Mouse (Mus musculus) layer of hippocampus, postnatal 25 days (tissue): ENCODE measurements around the gene Zdhhc14. TPM values are rescaled to one million over a fixed set of nuclear protein-coding genes. Genes with fewer than 3 reads are reported as not detected.

Experiments used
- DNase-seq, 2 experiments: peaks; one replicate each; pipeline ENCODE4 v3.0.0; 2022; ENCODE audit warnings: mixed read lengths in 2 of 2, low spot score in 1 of 2; ENCODE audit errors: extremely low spot score in 1 of 2
- total RNA-seq, 2 experiments: library from RNA; stranded (reverse); gene quantifications; 2 replicates each; pipeline ENCODE4 v1.2.3; 2021

Gene Zdhhc14
- total RNA-seq, 2 experiments from 2014 or later, result 47.2 to 49.3 TPM

GRCm38 (mm10) chr17:5503981-5504760, 11.8 kb downstream of the Zdhhc14 start:
- DNase-seq, result no peak

- no peak for DNase-seq
Observed at GRCm38 (mm10) chr17:5504969-5505368, 12.6 kb downstream of the Zdhhc14 start.

DNA sequence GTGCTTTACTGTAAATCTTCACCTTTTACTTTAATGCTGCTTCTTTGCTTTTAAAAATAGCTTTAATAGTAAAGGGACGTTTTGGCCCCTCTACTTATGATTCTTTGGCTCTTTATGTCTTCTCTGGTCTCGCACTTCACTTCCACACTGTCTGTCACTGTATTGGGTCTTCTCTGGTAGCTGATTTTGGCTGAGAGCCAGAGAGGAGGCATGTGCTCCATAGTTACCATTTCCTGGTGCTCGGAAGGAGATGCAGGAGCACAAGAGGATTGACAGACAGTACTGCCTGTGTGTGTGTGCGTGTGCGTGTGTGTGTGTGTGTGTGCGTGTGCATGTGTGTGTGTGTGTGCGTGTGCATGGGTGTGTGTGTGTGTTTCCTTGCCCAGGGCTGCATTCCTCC, 14.2 kb downstream of the Zdhhc14 start:
- DNase-seq, result no peak

DNA sequence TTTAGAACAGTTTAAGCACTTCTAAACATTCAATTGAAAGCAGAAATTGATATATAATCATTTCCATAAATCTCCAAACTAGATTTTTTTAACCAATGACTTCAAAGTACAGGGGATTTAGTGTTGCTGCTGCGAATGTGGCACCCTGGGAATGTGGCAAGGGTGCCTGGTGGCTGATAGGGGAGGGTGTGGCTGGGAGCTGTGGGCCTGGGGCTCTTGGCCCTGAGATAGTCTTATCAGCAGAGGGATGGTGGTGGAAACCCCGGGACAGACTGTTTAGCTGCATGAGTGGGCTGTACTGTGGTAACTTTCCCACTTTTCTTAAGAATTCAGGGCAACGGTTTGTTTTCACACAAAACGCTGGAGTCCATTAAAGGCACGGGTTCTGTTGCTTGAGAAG, 14.6 kb downstream of the Zdhhc14 start:
- DNase-seq, result no peak

- no peak for DNase-seq
Observed at GRCm38 (mm10) chr17:5508030-5508429, 15.7 kb downstream of the Zdhhc14 start.

DNA sequence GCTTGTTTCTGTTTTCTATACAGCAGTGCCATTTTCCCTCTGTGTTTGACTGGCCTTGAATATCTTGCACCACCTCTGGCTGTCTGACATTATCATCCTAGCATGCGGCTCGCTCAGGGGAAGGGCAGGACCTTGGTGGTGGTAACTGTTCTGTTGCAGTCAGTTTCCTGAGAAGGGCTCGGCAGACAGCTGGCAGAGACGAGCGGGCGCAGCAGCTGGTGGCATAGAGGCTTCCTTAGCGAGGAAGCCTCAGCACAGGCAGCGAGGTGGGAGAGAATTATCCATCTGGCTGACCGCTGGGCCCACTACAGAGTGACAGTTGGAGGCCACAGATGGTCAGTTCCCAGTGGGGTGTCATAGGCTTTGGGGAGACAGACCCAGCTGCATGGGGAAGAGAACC, 18.2 kb downstream of the Zdhhc14 start:
- no peak for DNase-seq

DNA sequence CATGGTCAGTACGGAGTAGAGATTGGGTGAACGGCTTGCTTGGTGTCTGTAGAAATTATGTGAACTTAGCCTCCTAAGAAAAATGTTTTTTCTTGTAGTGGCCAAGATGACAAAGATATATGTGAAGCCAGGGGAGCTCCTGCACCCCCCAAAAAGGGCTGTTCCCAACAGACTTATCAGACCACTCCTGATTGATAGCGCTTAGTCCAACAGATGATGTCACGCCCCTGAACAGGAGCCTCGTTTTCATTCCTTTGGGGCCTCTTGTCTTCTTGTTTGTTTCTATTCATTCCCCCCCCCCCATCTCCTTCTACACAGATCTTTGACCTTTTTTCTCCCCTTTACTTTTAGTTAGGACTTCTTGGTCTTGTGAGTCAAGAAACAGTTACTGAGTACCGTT, 19.4 kb downstream of the Zdhhc14 start:
- DNase-seq, result no peak

- DNase-seq, result no peak
Observed at GRCm38 (mm10) chr17:5519466-5519865, 27.1 kb downstream of the Zdhhc14 start.

DNA sequence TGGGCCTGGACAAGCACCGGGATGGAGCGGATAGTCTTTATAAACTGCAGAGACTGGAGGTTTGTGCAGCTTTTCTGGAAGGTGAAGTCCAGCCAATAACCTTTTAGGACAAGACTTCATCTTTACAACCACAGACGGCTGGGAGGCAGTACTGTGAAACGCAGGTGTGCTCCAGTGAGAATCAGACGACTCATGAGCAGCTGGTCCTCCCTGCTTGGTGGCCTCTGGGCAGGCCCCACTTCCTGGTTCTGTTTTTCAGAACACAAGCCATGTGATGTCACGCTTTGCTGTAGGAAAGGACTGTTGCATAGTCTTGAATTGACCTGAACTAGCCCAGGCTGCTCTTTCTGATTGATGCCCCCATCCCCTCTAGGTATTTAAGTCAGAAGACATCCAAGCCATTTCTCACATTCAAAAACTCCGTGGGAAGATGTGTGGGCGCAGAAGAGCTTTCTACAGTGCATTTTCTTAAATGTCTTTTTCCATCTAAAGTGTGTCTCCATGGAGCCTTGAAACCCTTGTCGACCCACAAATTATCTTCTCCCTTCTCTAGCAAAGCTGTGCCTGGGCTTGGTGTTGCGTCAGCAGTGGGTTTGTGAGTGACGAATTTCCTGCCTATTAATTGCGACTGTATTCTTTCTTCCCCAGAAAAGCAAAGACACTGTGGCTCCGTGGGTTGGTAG, 27.7 kb downstream of the Zdhhc14 start:
- no peak for DNase-seq

DNA sequence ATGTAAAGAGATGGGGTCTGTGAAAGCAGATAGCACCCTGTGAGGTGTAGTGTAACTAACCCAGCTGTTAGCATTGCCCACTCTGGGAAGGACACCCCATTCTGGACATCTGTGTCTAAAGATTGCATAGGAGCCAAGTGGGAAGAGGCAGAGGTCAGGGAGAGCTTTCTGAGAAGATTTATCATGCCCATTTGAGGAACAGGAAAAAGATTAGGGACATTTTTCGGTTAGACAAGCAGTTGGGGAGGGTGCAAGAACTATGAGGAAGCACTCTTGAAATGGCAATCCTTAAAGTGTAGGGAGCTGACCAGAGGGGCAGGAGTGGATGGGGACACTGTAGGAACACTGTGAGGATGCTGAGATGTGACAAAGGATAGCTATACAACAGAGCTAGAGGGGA, 29.2 kb downstream of the Zdhhc14 start:
- DNase-seq, result no peak

DNA sequence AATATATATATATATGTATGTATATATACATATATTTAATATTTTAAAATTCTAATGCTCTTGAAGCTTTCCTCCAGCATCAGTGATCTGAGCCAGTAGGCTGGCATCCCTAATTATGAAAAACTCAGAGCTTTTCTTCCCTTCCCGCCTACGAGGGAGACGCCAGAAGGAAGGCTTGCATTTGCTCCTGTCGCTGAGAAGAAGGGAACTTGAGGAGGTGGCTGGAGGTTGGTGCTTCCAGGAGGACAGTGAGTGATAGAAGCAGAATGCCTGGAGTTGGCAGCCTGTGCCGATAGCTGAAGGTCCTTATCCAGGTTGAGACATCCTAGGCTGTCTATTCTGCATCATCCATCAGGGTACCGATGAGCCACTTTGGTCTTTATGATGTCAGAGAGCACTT, 37.2 kb downstream of the Zdhhc14 start:
- DNase-seq, result no peak

GRCm38 (mm10) chr17:5532816-5533215, 40.5 kb downstream of the Zdhhc14 start:
- DNase-seq, result no peak

DNA sequence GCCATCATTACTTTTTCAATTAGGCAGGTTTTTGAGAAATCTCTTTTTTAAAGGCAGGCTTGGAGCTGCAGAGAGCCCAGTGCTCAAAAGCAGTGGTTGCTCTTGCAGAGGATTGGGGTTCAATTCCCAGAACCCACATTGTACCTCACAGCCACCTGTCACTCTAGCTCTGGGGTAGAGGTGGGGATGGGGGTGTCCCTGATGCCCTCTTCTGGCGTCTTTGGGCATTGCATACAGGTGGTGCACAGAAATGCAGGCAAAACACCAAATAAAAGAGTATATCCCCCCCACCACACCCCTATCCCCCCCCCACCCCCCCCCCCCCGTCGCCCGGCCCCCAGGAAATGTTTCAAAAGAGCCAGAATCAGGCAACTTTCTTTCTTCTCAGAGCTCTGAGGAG, 43.0 kb downstream of the Zdhhc14 start:
- DNase-seq, result no peak

DNA sequence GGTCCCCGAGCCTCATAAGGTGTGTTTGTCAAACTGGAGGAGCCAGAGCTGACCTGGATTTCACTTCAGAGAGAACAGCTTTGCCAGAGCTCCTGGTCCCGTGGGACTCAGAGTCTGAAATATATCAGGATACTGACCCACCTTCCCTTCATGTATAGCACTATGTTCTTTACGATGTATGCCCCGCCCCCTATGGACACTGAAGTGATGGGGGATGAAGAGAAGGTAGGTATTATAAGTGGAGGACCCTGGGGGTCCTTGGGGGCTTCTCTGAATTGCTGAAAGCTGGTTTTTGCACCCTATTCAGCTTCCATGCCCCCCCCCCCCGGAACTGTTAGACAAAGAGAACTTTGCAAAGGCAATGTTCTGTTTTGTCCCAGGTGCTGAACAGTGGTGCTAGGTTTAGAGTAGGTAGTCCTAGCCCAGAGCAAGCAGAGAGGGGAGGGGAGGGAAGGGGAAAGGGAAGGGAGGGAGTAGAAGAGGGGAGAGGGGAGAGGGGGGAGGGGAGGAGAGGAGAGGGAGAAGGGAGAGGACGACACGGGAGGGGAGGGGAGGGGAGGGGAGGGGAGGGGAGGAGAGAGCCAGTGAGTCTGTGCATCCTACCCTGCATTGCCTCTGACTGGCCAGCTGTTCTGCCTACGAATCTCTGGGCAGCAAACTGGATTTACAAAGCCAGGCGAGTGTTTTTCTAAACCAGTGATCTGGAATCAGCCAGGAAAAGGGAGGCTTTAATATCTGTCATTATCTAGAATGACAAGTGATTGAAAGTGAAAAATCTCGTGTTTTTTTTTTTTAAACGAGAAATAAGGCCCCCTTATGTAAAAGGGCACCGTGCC, 44.1 kb downstream of the Zdhhc14 start:
- no peak for DNase-seq

GRCm38 (mm10) chr17:5537095-5537575, 44.8 kb downstream of the Zdhhc14 start:
- no peak for DNase-seq

GRCm38 (mm10) chr17:5542177-5542576, 49.8 kb downstream of the Zdhhc14 start:
- no peak for DNase-seq

DNA sequence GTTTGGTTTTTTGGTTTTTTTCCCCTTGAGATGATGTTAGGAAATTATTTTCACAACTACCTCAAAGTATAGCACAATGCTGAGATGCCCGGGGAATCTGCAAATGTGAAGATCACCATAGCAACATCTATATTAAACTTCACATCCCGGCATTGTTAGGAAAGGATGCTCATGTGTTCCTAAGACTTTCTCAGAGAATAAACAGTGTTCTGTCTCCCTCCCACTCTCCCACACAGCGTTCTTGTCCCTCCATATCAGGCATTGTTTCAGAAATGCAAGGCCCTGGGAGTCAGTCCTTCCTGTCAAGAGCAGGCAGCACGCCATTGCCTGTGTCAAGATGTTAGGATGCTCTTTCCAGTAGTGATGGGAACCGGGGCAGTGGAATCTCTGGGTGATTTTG, 51.7 kb downstream of the Zdhhc14 start:
- no peak for DNase-seq

GRCm38 (mm10) chr17:5545065-5545464, 52.7 kb downstream of the Zdhhc14 start:
- no peak for DNase-seq

DNA sequence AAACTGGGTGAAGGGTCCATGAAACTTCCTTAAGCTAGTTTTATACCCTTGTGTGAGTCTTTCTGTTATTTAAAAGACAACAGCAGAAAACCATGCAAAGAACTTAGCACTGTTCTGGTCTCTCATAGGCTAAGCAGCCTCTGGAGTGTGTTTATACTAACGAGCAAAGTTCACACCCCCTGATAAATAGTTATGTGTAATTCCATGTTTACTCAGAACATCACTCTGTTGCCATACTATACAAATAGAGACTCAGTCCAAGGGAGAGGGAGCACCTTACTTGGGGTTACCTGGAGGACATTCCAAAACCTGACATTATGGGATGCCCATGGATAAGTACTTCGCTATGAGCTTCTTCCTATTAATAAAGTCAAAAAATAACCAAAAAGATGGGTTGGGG, 56.2 kb downstream of the Zdhhc14 start:
- no peak for DNase-seq

DNA sequence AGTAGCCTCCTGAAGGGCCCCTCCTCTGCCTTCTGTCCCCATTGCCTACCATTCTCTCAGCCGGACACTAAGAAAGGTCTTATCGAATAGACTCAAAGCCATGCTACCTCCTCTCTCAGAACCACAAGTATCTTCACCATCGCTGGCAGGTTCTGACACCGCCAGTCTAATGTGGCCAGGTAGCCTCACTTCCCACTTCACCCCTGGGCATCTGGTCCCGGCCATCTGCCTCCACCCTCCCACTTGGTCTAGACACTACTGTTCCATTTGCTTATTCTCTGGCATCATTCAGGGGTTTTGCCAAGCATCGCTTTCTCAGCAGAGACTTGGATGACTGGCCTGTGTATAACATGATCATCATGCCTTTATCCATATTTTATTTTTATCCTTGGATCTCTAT, 57.1 kb downstream of the Zdhhc14 start:
- DNase-seq, result no peak

- DNase-seq, result peak in 1 of 2 experiments; percentile 65
Observed at GRCm38 (mm10) chr17:5550444-5550843, 58.1 kb downstream of the Zdhhc14 start.
